Mouse (Mus musculus): ENCODE results near the gene Maml2.
A peak's percentile ranks its signal among the peaks of the same experiment; 100 is the strongest.
"Not testable (repeated sequence)": the region's sequence is repeated elsewhere in the genome, so short reads cannot be mapped to it uniquely, and the experiment has no call there.

Gene Maml2

GRCm38 (mm10) chr9:13673304-13673703 is 375.5 kb downstream of the Maml2 start:
- DNase-seq (ENCODE audit: low spot score in 2 of 2) = no peak

DNA sequence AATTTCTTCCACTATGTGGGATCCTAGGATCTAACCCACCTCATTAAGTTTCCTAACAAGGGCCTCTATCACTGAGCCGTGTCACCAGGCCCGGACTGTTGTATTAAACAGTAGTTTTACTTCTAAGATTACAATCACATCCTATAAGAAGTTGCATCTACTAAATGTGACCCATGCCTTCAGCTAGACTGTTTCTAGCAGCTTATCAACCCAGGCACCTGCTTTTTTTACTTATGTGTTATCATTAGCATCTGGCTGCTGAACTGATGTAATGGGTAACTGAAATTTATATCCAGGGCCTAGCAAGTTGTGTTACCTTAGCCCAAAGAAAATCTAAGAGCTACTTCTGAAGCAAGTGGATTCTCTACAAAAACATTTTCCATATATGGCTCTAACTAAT is 380.3 kb downstream of the Maml2 start:
- DNase-seq (ENCODE audit: low spot score in 2 of 2) = no peak

- DNase-seq (ENCODE audit: low spot score in 2 of 2) = no peak
Measured at GRCm38 (mm10) chr9:13679696-13680095, 381.9 kb downstream of the Maml2 start.

DNA sequence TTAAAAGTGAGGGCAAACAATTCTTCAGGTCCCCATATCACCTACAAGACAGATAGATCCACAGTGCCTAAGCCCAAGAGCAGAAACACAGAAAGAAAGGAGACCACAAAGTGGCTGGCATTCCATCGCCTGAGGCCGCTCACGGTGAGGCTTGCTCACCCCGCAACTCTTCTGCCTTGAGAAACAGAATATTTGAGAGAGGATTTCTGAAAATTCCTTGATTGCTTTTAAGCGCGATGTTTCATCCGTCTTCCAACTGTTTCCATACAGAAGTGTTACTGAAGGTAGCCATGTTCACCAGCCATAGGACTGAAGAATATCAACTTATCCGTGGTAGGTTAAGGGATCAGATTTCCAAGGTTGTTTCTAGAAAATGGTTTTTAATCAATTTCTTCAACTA is 383.4 kb downstream of the Maml2 start:
- no peak for DNase-seq (ENCODE audit: low spot score in 2 of 2)

DNA sequence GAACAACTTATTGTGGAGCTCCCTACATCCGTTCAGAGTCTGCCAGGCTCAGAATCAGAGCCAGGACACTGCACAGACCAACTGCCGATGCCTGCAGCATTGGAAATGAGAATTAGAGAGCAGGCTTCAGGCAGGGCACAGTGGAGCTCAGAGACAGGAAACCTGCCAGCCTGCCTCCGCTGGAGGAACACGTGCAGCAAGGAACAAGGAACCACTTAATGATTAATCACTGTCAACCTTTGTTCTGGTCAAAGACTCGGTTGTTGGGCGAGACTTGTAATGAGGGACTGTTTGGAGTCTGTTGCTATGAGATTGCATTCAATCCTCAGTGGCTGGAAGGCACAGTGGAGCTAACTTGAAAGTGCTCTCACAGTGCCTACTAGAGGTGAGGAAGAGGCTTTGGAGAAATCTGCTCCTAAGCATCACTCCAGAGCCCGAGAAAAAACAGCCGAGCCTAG is 383.9 kb downstream of the Maml2 start:
- DNase-seq (ENCODE audit: low spot score in 2 of 2) = peak; percentile 26 to 35

DNA sequence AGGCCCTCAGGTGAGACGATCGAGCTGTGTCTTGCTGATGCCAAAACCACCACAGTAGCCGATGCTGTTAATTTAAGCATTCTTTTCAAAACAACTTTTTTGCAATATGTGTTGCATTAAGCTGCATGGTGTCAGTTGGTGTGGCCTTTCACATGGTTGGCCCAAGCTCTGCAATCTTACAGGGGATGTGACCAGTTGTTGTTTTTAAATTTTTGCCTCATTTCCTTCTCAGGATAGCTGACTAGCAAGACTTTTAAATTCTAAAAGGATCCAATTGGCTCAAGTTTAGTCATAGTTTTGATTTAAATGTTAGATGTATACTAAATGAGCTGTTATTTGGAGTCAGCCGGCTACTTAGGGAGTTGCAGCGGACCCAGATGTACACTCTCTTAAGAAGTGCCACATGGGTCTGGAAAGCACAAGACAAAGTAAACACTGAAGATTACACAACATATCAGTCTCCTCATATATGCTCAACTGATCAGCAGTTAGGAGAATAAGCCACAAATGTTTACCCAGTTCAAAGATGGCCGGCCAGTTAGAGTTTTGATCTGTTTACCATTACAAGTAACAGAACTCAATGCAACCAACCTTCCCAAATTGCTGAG is 386.7 kb downstream of the Maml2 start:
- DNase-seq (ENCODE audit: low spot score in 2 of 2) = no peak

- no peak for DNase-seq (ENCODE audit: low spot score in 2 of 2)
Measured at GRCm38 (mm10) chr9:13686977-13687659, 389.4 kb downstream of the Maml2 start.

- no peak for DNase-seq (ENCODE audit: low spot score in 2 of 2)
Measured at GRCm38 (mm10) chr9:13688997-13689396, 391.2 kb downstream of the Maml2 start.

GRCm38 (mm10) chr9:13690321-13690720 is 392.6 kb downstream of the Maml2 start:
- DNase-seq (ENCODE audit: low spot score in 2 of 2) = no peak

GRCm38 (mm10) chr9:13693693-13694284 is 396.0 kb downstream of the Maml2 start:
- DNase-seq (ENCODE audit: low spot score in 2 of 2) = no peak

DNA sequence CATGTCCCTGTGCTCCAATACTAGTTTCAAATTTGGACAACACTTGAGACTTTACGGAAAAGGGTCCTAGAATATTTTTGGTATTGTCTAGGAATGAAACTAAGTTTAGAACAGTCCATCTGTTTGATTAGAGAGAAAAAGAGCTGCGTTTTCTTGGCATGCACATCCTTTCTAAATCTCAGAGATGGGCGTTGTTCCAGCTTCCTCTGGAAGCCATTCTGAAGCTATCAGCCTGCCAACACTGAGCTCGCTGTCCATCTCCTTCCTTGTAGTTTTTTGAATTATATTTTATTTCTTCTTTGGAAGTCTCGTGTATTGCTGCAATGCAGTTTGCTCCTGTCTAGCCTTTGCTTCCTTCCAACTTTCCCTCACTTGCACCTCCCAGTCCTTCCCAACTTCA is 396.5 kb downstream of the Maml2 start:
- DNase-seq (ENCODE audit: low spot score in 2 of 2) = no peak

DNA sequence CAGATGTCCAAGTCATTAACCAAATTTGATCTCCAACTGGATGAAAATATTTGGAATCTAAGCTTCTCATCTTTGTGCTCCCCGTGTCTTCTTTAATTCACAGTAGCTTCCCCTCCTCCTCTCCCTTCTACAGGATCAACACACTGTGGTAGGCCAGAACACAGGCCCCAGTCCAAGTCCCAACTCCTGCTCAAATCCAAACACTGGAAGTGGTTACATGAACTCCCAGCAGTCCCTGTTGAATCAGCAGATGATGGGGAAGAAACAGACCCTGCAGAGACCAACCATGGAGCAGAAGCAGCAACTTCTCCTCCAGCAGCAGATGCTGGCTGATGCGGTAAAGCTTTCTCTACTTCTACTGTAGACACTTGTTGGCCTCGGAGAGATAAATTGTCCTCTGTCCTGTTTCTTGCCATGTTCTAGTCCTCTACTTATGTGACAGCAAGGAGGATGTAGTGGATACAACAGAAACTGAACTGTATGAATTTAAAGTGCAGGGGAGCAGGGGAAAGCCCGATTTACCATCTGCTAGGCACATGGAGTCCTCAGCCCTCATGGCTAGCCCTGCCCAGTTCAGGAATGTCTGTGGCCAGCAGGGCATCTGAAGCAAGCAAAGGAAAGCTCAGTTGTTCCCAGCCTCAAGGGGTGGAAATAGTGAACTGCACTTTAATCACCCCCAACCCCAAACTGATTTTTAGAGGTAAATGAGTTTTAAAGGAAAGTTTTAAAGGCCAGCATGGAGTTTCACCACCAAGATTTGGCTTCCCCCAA is 399.5 kb downstream of the Maml2 start:
- no peak for DNase-seq (ENCODE audit: low spot score in 2 of 2)

DNA sequence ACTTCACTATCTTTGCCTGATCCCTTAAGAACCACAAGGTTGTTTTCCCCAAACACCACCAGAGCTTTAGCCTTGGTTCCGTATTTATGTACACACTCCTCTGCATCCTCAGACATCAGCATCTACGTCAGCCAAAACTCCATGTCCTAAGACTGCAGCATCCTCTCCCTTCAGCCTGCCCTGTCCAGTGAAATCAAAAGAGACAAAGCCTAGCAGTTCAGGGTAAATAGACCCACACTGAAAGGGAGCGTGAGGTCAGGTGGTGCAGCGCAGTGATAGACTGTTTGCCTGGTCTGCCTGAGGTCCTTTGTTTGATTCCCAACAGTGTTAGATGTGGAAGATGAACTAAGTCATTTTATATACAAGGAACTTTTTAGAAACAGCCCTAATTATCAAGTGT is 400.1 kb downstream of the Maml2 start:
- DNase-seq (ENCODE audit: low spot score in 2 of 2) = no peak

GRCm38 (mm10) chr9:13699061-13699780 is 401.5 kb downstream of the Maml2 start:
- DNase-seq (ENCODE audit: low spot score in 2 of 2) = no peak

- no peak for DNase-seq (ENCODE audit: low spot score in 2 of 2)
Measured at GRCm38 (mm10) chr9:13699781-13700116, 402.0 kb downstream of the Maml2 start.

DNA sequence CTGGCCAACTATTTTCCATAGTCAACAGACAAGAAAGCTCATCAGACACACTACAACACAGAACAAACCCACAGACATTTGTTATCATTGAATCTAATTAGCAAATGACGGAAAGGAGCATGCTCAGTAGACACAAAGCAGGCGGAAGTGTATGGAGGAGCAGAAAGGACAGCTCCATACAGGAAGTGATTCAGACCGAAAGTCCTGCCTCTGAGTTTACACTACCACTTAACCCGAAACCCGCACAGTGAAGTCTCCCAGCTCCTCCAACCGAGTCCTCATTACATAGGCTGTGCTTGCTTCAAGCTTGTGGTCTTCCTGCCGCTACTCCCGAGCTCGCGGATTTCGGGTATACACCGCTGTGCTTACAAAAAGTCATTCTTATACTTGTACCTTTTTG is 404.0 kb downstream of the Maml2 start:
- no peak for DNase-seq (ENCODE audit: low spot score in 2 of 2)

GRCm38 (mm10) chr9:13703100-13703499 is 405.3 kb downstream of the Maml2 start:
- no peak for DNase-seq (ENCODE audit: low spot score in 2 of 2)

- DNase-seq (ENCODE audit: low spot score in 2 of 2) = no peak
Measured at GRCm38 (mm10) chr9:13704917-13705316, 407.2 kb downstream of the Maml2 start.

DNA sequence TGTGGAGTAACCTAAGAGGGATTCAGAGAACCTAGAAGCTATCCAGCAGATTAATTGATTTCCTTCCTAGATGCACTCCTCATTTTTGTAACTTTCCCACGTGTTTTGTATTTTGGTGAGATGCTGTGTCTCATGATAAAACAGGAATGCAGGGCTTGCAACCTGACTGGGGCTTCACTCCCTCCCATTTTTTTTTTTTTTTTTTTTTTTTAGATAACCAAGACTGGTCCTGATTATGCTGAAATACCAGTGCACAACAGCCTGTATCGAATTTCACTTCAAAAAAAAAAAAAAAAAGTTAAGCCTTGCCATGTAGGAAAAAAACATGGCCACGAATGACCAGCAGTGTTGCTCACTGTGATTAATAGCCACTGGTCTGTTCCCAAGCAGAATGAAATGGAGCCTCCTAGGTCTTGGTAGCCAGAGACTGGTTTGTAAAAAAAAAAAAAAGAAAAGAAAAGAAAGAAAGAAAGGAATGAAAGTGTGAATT is 409.4 kb downstream of the Maml2 start:
- no peak for DNase-seq (ENCODE audit: low spot score in 2 of 2)

DNA sequence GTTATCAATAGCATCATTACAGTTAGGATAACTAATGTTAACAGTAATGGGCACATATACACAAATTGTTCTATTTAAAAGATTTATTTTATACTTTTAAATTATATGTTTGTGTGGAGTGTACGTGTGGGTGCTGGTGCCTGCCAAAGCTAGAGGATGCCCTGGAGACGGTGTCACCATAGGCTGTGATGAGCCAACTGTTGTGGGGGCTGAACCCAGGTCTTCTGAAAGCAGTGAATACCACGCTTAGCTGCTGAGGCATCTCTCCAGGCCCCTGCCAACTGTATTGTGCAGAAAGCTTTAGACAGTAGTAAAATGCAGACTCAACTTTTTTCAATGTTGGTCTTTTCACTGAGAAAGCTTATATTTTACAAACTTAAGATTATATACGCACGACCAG is 411.7 kb downstream of the Maml2 start:
- no peak for DNase-seq (ENCODE audit: low spot score in 2 of 2)

GRCm38 (mm10) chr9:13715891-13716290 is 418.1 kb downstream of the Maml2 start:
- not testable (repeated sequence) for DNase-seq (ENCODE audit: low spot score in 2 of 2)
